Mouse (Mus musculus) CH12.LX (cell line): ENCODE data around the gene 1810046K07Rik. TPM values are rescaled to one million over a fixed set of nuclear protein-coding genes. Genes with fewer than 3 reads are reported as not detected.

ENCODE experiments used
- DNase-seq: peaks from one replicate; pipeline ENCODE4 v3.0.0-alpha.2; 2013; ENCODE audit errors: extremely low read depth
- H3K27ac ChIP-seq: 2 replicates; pipeline ENCODE4 v1.5.1; 2012; ENCODE audit warnings: low read depth, mild to moderate bottlenecking, control low read depth, moderate library complexity; ENCODE audit not compliant: insufficient read depth
- H3K27me3 ChIP-seq: replicated peaks from 2 replicates; pipeline ENCODE3; 2012; ENCODE audit warnings: inconsistent platforms
- H3K36me3 ChIP-seq, 2 experiments: replicated peaks in 1 of 2; 2 replicates each; pipeline versions ENCODE3 to v1.6.1; 2012; ENCODE audit warnings: inconsistent platforms in 1 of 2, low read length in 1 of 2, mild to moderate bottlenecking in 1 of 2, mixed read lengths in 1 of 2, moderate library complexity in 1 of 2; ENCODE audit not compliant: control insufficient read depth in 1 of 2, insufficient read depth in 1 of 2
- H3K4me1 ChIP-seq, 2 experiments: 2 replicates each; pipeline ENCODE4 v1.6.1; 2012; ENCODE audit warnings: inconsistent platforms in 1 of 2, moderate library complexity in 1 of 2; ENCODE audit not compliant: insufficient read depth in 2 of 2, control insufficient read depth in 1 of 2
- H3K4me2 ChIP-seq: 2 replicates; pipeline ENCODE4 v1.6.1; 2012; ENCODE audit warnings: low read depth, mild to moderate bottlenecking, control low read depth; ENCODE audit not compliant: poor library complexity, insufficient read depth, severe bottlenecking
- H3K4me3 ChIP-seq, 3 experiments: fragments of 150-350 bp in 1 of 3; sonication (generic) in 1 of 3; replicated peaks in 1 of 3; 2 replicates each; pipeline versions ENCODE3 to v1.5.1; 2011 to 2012; ENCODE audit warnings: low read depth in 2 of 3, low read length in 2 of 3, mild to moderate bottlenecking in 2 of 3, moderate library complexity in 2 of 3, control low read depth in 1 of 3, improper control_type of control experiment in 1 of 3, inconsistent platforms in 1 of 3, mixed read lengths in 1 of 3; ENCODE audit not compliant: poor library complexity in 1 of 3
- H3K79me2 ChIP-seq: replicated peaks from 2 replicates; pipeline ENCODE4 v1.6.1; 2012; ENCODE audit warnings: mild to moderate bottlenecking, moderate library complexity; ENCODE audit not compliant: control insufficient read depth, poor library complexity, insufficient read depth, severe bottlenecking; ENCODE audit errors: extremely low read depth
- H3K9ac ChIP-seq: 2 replicates; pipeline ENCODE4 v1.6.1; 2012; ENCODE audit warnings: low read depth, mild to moderate bottlenecking, control low read depth, moderate library complexity; ENCODE audit not compliant: insufficient read depth
- H3K9me3 ChIP-seq: replicated peaks from 2 replicates; pipeline ENCODE3; 2012; ENCODE audit warnings: low read length, inconsistent platforms, mixed read lengths
- CHD1 ChIP-seq: IDR thresholded peaks from 2 replicates; pipeline ENCODE4 v1.6.1; 2012; ENCODE audit warnings: low read depth, low read length, improper control_type of control experiment, inconsistent platforms
- GABPA ChIP-seq: IDR thresholded peaks from 2 replicates; pipeline ENCODE4 v1.6.1; 2012; ENCODE audit warnings: low read depth, low read length, improper control_type of control experiment, inconsistent platforms; ENCODE audit not compliant: insufficient replicate concordance
- HCFC1 ChIP-seq: IDR thresholded peaks from 2 replicates; pipeline ENCODE4 v1.6.1; 2012; ENCODE audit warnings: low read depth, mild to moderate bottlenecking, inconsistent platforms, low read length, improper control_type of control experiment
- IRF4 ChIP-seq: IDR thresholded peaks from 2 replicates; pipeline ENCODE4 v1.6.1; 2014; ENCODE audit warnings: low read depth, mild to moderate bottlenecking, inconsistent platforms, low read length, improper control_type of control experiment
- MAX ChIP-seq: IDR thresholded peaks from 2 replicates; pipeline ENCODE4 v1.6.1; 2011; ENCODE audit warnings: low read length, improper control_type of control experiment
- MEF2A ChIP-seq: IDR thresholded peaks from 2 replicates; pipeline ENCODE4 v1.6.1; 2014; ENCODE audit warnings: low read depth, mild to moderate bottlenecking, inconsistent platforms, low read length, improper control_type of control experiment, borderline replicate concordance
- MXI1 ChIP-seq: IDR thresholded peaks from 2 replicates; pipeline ENCODE4 v1.6.1; 2011; ENCODE audit warnings: mild to moderate bottlenecking, low read depth, low read length, improper control_type of control experiment
- MYC ChIP-seq: IDR thresholded peaks from 2 replicates; pipeline ENCODE4 v1.6.1; 2011; ENCODE audit warnings: low read depth, mild to moderate bottlenecking, improper control_type of control experiment, low read length
- NELFE ChIP-seq: IDR thresholded peaks from 2 replicates; pipeline ENCODE4 v1.6.1; 2011; ENCODE audit warnings: low read depth, low read length, improper control_type of control experiment
- POLR2AphosphoS2 ChIP-seq: IDR thresholded peaks from 2 replicates; pipeline ENCODE4 v1.6.1; 2011; ENCODE audit warnings: low read depth, low read length, improper control_type of control experiment
- RAD21 ChIP-seq: IDR thresholded peaks from 2 replicates; pipeline ENCODE4 v1.6.1; 2011; ENCODE audit warnings: low read depth, mild to moderate bottlenecking, low read length, improper control_type of control experiment, moderate library complexity
- RCOR1 ChIP-seq: conservative IDR thresholded peaks from 2 replicates; pipeline ENCODE4 v1.6.1; 2012; ENCODE audit warnings: low read depth, mild to moderate bottlenecking, inconsistent platforms, low read length, improper control_type of control experiment
- SMC3 ChIP-seq: IDR thresholded peaks from 2 replicates; pipeline ENCODE4 v1.6.1; 2011; ENCODE audit warnings: low read depth, low read length, improper control_type of control experiment
- TCF12 ChIP-seq: IDR thresholded peaks from 2 replicates; pipeline ENCODE4 v1.6.1; 2014; ENCODE audit warnings: low read depth, mild to moderate bottlenecking, inconsistent platforms, low read length, improper control_type of control experiment
- UBTF ChIP-seq: IDR thresholded peaks from 2 replicates; pipeline ENCODE4 v1.6.1; 2012; ENCODE audit warnings: low read depth, mild to moderate bottlenecking, inconsistent platforms, low read length, improper control_type of control experiment, moderate library complexity
- USF1 ChIP-seq: IDR thresholded peaks from 2 replicates; pipeline ENCODE4 v1.6.1; 2014; ENCODE audit warnings: low read depth, mild to moderate bottlenecking, inconsistent platforms, low read length, improper control_type of control experiment
- ZKSCAN1 ChIP-seq: IDR thresholded peaks from 2 replicates; pipeline ENCODE4 v1.6.1; 2012; ENCODE audit warnings: low read depth, inconsistent platforms, low read length, improper control_type of control experiment, borderline replicate concordance
- dilution Hi-C: fragments of 300-500 bp; cut with MboI; formaldehyde crosslinking; loops from 2 replicates; pipeline ENCODE4 v1.14.3; 2020; ENCODE audit warnings: low sequenced_read_pairs; ENCODE audit not compliant: extremely low pct_unique_long_range_greater_than_20kb, extremely low pct_ligation_motif_present
- in situ Hi-C: fragments of 300-500 bp; cut with MboI; formaldehyde crosslinking; loops from 3 replicates; pipeline ENCODE4 v1.14.3; 2019; ENCODE audit warnings: low sequenced_read_pairs, low pct_ligation_motif_present, low pct_unique_long_range_greater_than_20kb, mixed read lengths
- polyA plus RNA-seq: library from polyadenylated mRNA; unstranded; fragments of >175 nt; gene quantifications from 2 replicates; pipeline ENCODE4 v1.2.1, GENCODE M21; 2012; ENCODE audit warnings: low read depth; ENCODE audit not compliant: insufficient read length
- total RNA-seq, 2 experiments: library from RNA; depleted of rRNA; stranded (reverse); fragments of 300-350 nt in 1 of 2; fragments of >200 nt in 1 of 2; gene quantifications; 2 replicates each; pipeline ENCODE4 v1.2.3; 2012 to 2014

The 1810046K07Rik gene
- total and polyA plus RNA-seq, 3 experiments = 33.4 to 188 (median 59.9) TPM

GRCm38 (mm10) chr9:51258426-51258825 lies 70.3 kb downstream of the 1810046K07Rik start:
- no peaks in the 10 kb centered on the region for H3K79me2 ChIP-seq
- no peak for TF ChIP-seq RAD21
- peaks cover 2% of the 10 kb centered on the region for H3K9me3 ChIP-seq
- H3K4me2 ChIP-seq = no peak overlapping the region
- no peak overlapping the region for H3K27ac ChIP-seq
- no peak overlapping the region for H3K9ac ChIP-seq
- H3K27me3 ChIP-seq = no peaks in the 10 kb centered on the region
- H3K36me3 ChIP-seq = peaks cover 0 to 43% of the 10 kb centered on the region in 2 experiments
- H3K4me1 ChIP-seq = no peaks in the 10 kb centered on the region
- DNase-seq = no peak
- dilution Hi-C loops (no loop called here), in situ Hi-C loops (no loop called here)
- H3K4me3 ChIP-seq = no peak overlapping the region

GRCm38 (mm10) chr9:51256780-51257502 lies 71.8 kb downstream of the 1810046K07Rik start:
- dilution Hi-C loops = no loop called here
- Histone ChIP-seq H3K36me3 (peaks cover 1 to 40% of the 10 kb centered on the region in 2 experiments), H3K27me3 (no peaks in the 10 kb centered on the region)
- TF ChIP-seq TCF12 (no peak), MAX (no peak), NELFE (no peak), POLR2AphosphoS2 (no peak), GABPA (no peak), MYC (no peak), USF1 (no peak), IRF4 (no peak), MEF2A (no peak), RCOR1 (no peak), SMC3 (no peak), CHD1 (no peak), MXI1 (no peak), HCFC1 (no peak), UBTF (no peak), ZKSCAN1 (no peak)
- TF ChIP-seq, all 38 proteins: peak for 0
- H3K4me2 ChIP-seq = no peak overlapping the region
- peaks cover 2% of the 10 kb centered on the region for H3K9me3 ChIP-seq
- in situ Hi-C loops = no loop called here
- no peak overlapping the region for H3K9ac ChIP-seq
- no peaks in the 10 kb centered on the region for H3K79me2 ChIP-seq
- peaks cover 0 to 1% of the 10 kb centered on the region in 2 experiments; a peak in 1 of 4 replicates for H3K4me1 ChIP-seq
- H3K27ac ChIP-seq = no peak overlapping the region
- no peak for DNase-seq
- H3K4me3 ChIP-seq = no peak overlapping the region

Other genes with a start within 250 kb of the 1810046K07Rik start
- 0.25 and 0.29 TPM in 2 replicates for gene 4833427G06Rik, start 226.8 kb downstream of the 1810046K07Rik start, total RNA-seq (2012; rRNA removed)
- not detected in 2 replicates for gene 4833427G06Rik, start 226.8 kb downstream of the 1810046K07Rik start, total RNA-seq (2014; rRNA removed)
- not detected in 2 replicates for gene 4833427G06Rik, start 226.8 kb downstream of the 1810046K07Rik start, polyA plus RNA-seq
- gene Gm32742, start 163.4 kb downstream of the 1810046K07Rik start, total RNA-seq (2012; rRNA removed) = 0.38 and 0.42 TPM in 2 replicates
- 0.23 TPM in 2 replicates for gene Gm32742, start 163.4 kb downstream of the 1810046K07Rik start, total RNA-seq (2014; rRNA removed)
- 0.74 and 0.77 TPM in 2 replicates for gene Gm32742, start 163.4 kb downstream of the 1810046K07Rik start, polyA plus RNA-seq
- gene Pou2af1, start 115.2 kb downstream of the 1810046K07Rik start, total RNA-seq (2012; rRNA removed) = 87.4 and 108 TPM in 2 replicates
- gene Pou2af1, start 115.2 kb downstream of the 1810046K07Rik start, total RNA-seq (2014; rRNA removed) = 173 and 183 TPM in 2 replicates
- 255 and 303 TPM in 2 replicates for gene Pou2af1, start 115.2 kb downstream of the 1810046K07Rik start, polyA plus RNA-seq
- 0.25 TPM in 1 of 2 replicates, not detected in the other for gene Colca2, start 50.3 kb downstream of the 1810046K07Rik start, total RNA-seq (2012; rRNA removed)
- gene Colca2, start 50.3 kb downstream of the 1810046K07Rik start, total RNA-seq (2014; rRNA removed) = 0.26 TPM in 1 of 2 replicates, not detected in the other
- 0.97 and 1.1 TPM in 2 replicates for gene Colca2, start 50.3 kb downstream of the 1810046K07Rik start, polyA plus RNA-seq